Comparison of ENCODE assay signal across 24 mouse cellular contexts in the genomic region with DNA sequence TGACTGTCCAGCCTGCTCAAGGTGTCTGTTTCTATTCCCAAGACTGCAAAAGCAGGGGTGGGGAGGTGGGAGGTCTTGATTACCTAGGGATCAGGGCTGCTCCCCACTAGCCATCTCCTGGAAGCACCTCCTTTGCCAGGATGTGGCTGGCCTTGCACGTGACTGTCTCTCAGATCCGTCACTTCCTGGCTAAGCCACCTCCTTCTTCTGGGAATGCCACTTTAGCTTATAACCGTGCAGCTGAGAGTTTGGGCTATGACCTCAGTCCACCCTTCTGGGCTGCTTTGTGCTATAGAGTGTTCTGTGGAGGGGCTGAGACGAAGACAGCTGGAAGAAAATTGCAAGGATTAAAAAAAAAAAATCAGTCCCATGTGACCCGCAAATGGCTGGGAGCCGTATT. TPM values are rescaled to one million over a fixed set of nuclear protein-coding genes. Genes with fewer than 3 reads are reported as not detected.
A peak's percentile ranks its signal among the peaks of the same experiment; 100 is the strongest.
DNase-seq lines count a peak whose midpoint lies in the region; ATAC-seq lines count a peak whose summit lies in the region.
"Had no signal": no experiment of that assay in that cellular context is flagged by ENCODE, and none has a peak within 500 bp of the region (broad histone marks: within the 10 kb centered on the region; RNA-seq: fewer than 3 reads in every experiment).

No protein-coding gene starts in this region.

- peaks cover 40 to 46% of the 10 kb centered on the region in 2 experiments for H3K4me1 ChIP-seq in heart, embryonic 14.5 days (ENCODE audit: control insufficient read depth in 2 of 2, insufficient read depth in 2 of 2, low read length in 2 of 2)
- no peaks in the 10 kb centered on the region for H3K4me1 ChIP-seq in intestine, embryonic 15.5 days (replicated peaks)
- H3K4me1 ChIP-seq: limb, embryonic 12.5 days had no signal

- DNase-seq in frontal cortex, postnatal 36 days (ENCODE audit: low spot score in 2 of 2), result no peak
- DNase-seq in 416B (ENCODE audit: low read depth), result peak; percentile 63
- DNase-seq in adipocyte (ENCODE audit: low spot score), result peak; percentile 43
- DNase-seq in right cerebral cortex, adult 2 months (ENCODE audit: low spot score in 2 of 2), result no peak
- no peak for DNase-seq in layer of hippocampus, adult 9-11 months
- DNase-seq: cerebellum, adult 11-12 months; cerebellum, postnatal 36 days; gastrocnemius, postnatal 25 days; midbrain, embryonic 14.5 days; thymus, adult 18-20 months had no signal

- no peaks in the 10 kb centered on the region for H3K36me3 ChIP-seq in heart, embryonic 14.5 days (ENCODE audit: control insufficient read depth, insufficient read depth, low read length)
- H3K36me3 ChIP-seq in intestine, embryonic 15.5 days, result no peaks in the 10 kb centered on the region
- H3K36me3 ChIP-seq: limb, embryonic 12.5 days had no signal

- no peaks in the 10 kb centered on the region for H3K9me3 ChIP-seq in heart, embryonic 14.5 days (ENCODE audit: control insufficient read depth, low read length)
- no peaks in the 10 kb centered on the region for H3K9me3 ChIP-seq in intestine, embryonic 15.5 days
- H3K9me3 ChIP-seq: limb, embryonic 12.5 days had no signal

- no peak overlapping the region for H3K4me3 ChIP-seq in heart, embryonic 14.5 days (ENCODE audit: control insufficient read depth in 1 of 2, insufficient read depth in 1 of 2, low read depth in 1 of 2, low read length in 2 of 2)
- H3K4me3 ChIP-seq in intestine, embryonic 15.5 days (replicated peaks), result no peak overlapping the region
- H3K4me3 ChIP-seq: erythroblast, embryonic 14.5 days; layer of hippocampus, adult 2 months; limb, embryonic 12.5 days had no signal

- peak; percentile 38; the same call in 1 of the 2 replicates for ATAC-seq in frontal cortex, adult (ENCODE audit: low TSS enrichment)
- ATAC-seq in heart, embryonic 14.5 days (ENCODE audit: insufficient number of reproducible peaks, insufficient read depth, low FRiP score, low read depth), result no peak
- no peak for ATAC-seq in intestine, embryonic 15.5 days
- ATAC-seq: forebrain, embryonic 16.5 days; Patski had no signal

- H3K27ac ChIP-seq in heart, embryonic 14.5 days (replicated peaks in 1 of 2; ENCODE audit: control insufficient read depth in 1 of 2, insufficient read depth in 1 of 2, low read depth in 2 of 2, low read length in 2 of 2), result peak overlapping the region; percentile 65 to 79
- H3K27ac ChIP-seq in intestine, embryonic 15.5 days, result no peak overlapping the region
- H3K27ac ChIP-seq: layer of hippocampus, adult 2 months; limb, embryonic 12.5 days; liver, embryonic 14.5 days had no signal

- WGBS in heart, embryonic 14.5 days, result 44% methylated on average over 6 of the region's 6 CpGs
- 42% methylated on average over 6 of the region's 6 CpGs for WGBS in intestine, embryonic 15.5 days

- no peak overlapping the region for H3K9ac ChIP-seq in heart, embryonic 14.5 days (ENCODE audit: low read length)
- H3K9ac ChIP-seq in intestine, embryonic 15.5 days, result no peak overlapping the region
- H3K9ac ChIP-seq: limb, embryonic 12.5 days; liver, embryonic 14.5 days had no signal

- H3K27me3 ChIP-seq in heart, embryonic 14.5 days (ENCODE audit: control insufficient read depth, insufficient read depth, low read length), result no peaks in the 10 kb centered on the region
- no peaks in the 10 kb centered on the region for H3K27me3 ChIP-seq in intestine, embryonic 15.5 days (replicated peaks)
- H3K27me3 ChIP-seq: limb, embryonic 12.5 days; Patski had no signal

- peak overlapping the region; percentile 40 for H3K4me2 ChIP-seq in heart, embryonic 14.5 days (ENCODE audit: low read length)
- H3K4me2 ChIP-seq in intestine, embryonic 15.5 days (replicated peaks), result no peak overlapping the region
- H3K4me2 ChIP-seq: limb, embryonic 12.5 days had no signal

RNA-seq across cellular contexts. Expression of gene 2510039O18Rik, which starts 22.1 kb away (rescaled TPM):
- polyA plus RNA-seq in heart, embryonic 14.5 days (2014; fragmentation: Nextera tagmentation; extraction: Ambion mirVana), result 19.3 and 22.1 TPM in 2 replicates
- 17.5 and 18.4 TPM in 2 replicates for polyA plus RNA-seq in intestine, embryonic 15.5 days (2015; fragmentation: Nextera tagmentation; extraction: Ambion mirVana)

RNA-seq across cellular contexts. Expression of gene Nppb, which starts 22.8 kb away (rescaled TPM):
- polyA plus RNA-seq in heart, embryonic 14.5 days (2014; fragmentation: Nextera tagmentation; extraction: Ambion mirVana), result 180 and 234 TPM in 2 replicates
- not detected in 2 replicates for polyA plus RNA-seq in intestine, embryonic 15.5 days (2015; fragmentation: Nextera tagmentation; extraction: Ambion mirVana)
- polyA plus RNA-seq: brain, embryonic 14.5 days; erythroblast, embryonic 14.5 days; forebrain, embryonic 16.5 days; intestine, embryonic 14.5 days; limb, embryonic 12.5 days; liver, embryonic 14.5 days; midbrain, embryonic 14.5 days; stomach, embryonic 14.5 days; urinary bladder, adult 2 months had no signal

RNA-seq across cellular contexts. Expression of gene Plod1, which starts 26.2 kb away (rescaled TPM):
- polyA plus RNA-seq in heart, embryonic 14.5 days (2014; fragmentation: Nextera tagmentation; extraction: Ambion mirVana), result 50.1 and 50.7 TPM in 2 replicates
- polyA plus RNA-seq in intestine, embryonic 15.5 days (2015; fragmentation: Nextera tagmentation; extraction: Ambion mirVana), result 38.0 and 38.8 TPM in 2 replicates

RNA-seq across cellular contexts. Expression of gene Nppa, which starts 37.7 kb away (rescaled TPM):
- 7,026 and 7,623 TPM in 2 replicates for polyA plus RNA-seq in heart, embryonic 14.5 days (2014; fragmentation: Nextera tagmentation; extraction: Ambion mirVana)
- polyA plus RNA-seq in intestine, embryonic 15.5 days (2015; fragmentation: Nextera tagmentation; extraction: Ambion mirVana), result 0.21 TPM in 1 of 2 replicates, not detected in the other
- polyA plus RNA-seq: erythroblast, embryonic 14.5 days; forebrain, embryonic 16.5 days; hindbrain, embryonic 11.5 days; liver, embryonic 14.5 days had no signal

RNA-seq across cellular contexts. Expression of gene Mfn2, which starts 58.3 kb away (rescaled TPM):
- 107 and 117 TPM in 2 replicates for polyA plus RNA-seq in heart, embryonic 14.5 days (2014; fragmentation: Nextera tagmentation; extraction: Ambion mirVana)
- 42.4 and 42.5 TPM in 2 replicates for polyA plus RNA-seq in intestine, embryonic 15.5 days (2015; fragmentation: Nextera tagmentation; extraction: Ambion mirVana)

Comparison
In these comparisons a context has a peak if more than half of its experiments do, and no peak if none do; other contexts are left out.
1. DNase-seq: peak in 416B (single experiment) and adipocyte (single experiment); none in frontal cortex, postnatal 36 days (0 of 2), right cerebral cortex, adult 2 months (0 of 2) and layer of hippocampus, adult 9-11 months (single experiment).
2. RNA of gene Nppb, which starts 22.8 kb away (polyA plus RNA-seq): 180 to 234 TPM in heart, embryonic 14.5 days; not detected in intestine, embryonic 15.5 days; every median in the first group is over 100 times any median in the second.